Mouse (Mus musculus) small intestine, adult 2 months (tissue): ENCODE measurements around the gene 1700109H08Rik.

ENCODE experiments used
- CTCF ChIP-seq: fragments of 200-500 bp; IDR thresholded peaks from 2 replicates; pipeline ENCODE4 v1.5.1; 2012; ENCODE audit warnings: low read depth, mild to moderate bottlenecking, control low read depth, inconsistent platforms, low read length, moderate library complexity, mixed read lengths; ENCODE audit not compliant: insufficient replicate concordance, insufficient read length; ENCODE audit errors: extremely low read depth
- POLR2A ChIP-seq: fragments of 200-500 bp; IDR thresholded peaks from 2 replicates; pipeline ENCODE4 v1.6.1; 2012; ENCODE audit warnings: low read depth, mild to moderate bottlenecking, control low read depth, inconsistent platforms, low read length, moderate library complexity

DNA sequence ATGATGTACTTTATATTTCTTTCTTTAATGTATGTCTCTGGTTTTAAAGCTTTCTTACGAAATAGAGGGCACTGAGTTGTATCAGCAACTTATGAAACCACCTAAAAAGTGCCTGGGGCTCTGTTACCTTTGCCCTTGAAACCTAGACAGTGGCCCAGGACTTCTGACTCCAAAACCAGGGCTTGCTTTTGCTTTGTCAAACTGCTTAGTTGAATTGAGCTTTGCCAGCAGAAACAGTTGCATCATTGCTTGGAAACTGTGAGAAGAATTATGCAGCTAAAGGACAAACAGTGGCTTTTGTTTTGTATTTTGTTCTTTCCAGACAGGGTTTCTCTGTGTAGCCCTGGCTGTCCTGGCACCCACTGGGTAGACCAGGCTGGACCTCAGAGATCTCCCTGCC lies 28.9 kb downstream of the 1700109H08Rik start:
- TF ChIP-seq CTCF (no peak), POLR2A (no peak)
